Mouse (Mus musculus) forebrain, postnatal 0 days (tissue): ENCODE measurements at regions not wholly inside any gene's neighbourhood (a gene's known extent, or its start where the extent isn't known, plus 50 kb on each side); places are given as distances from the start of the nearest gene placed in this dataset.

Experiments used
- ATAC-seq: fragments of 200-750 bp; cut with Nextera tagmentation; 2 replicates; pipeline ENCODE4 v1.8.0; 2017; ENCODE audit warnings: mild to moderate bottlenecking, moderate library complexity
- DNase-seq: peaks from one replicate; pipeline ENCODE4 v3.0.0-alpha.2; 2015
- H3K27ac ChIP-seq: fragments of 300-500 bp; sonication (generic); 2 replicates; pipeline ENCODE4 v1.5.1; 2014; ENCODE audit warnings: low read depth, mild to moderate bottlenecking, antibody characterized with exemption, low read length, moderate library complexity, mixed read lengths
- H3K27me3 ChIP-seq: fragments of 300-500 bp; sonication (generic); 2 replicates; pipeline ENCODE4 v1.6.1; 2014; ENCODE audit warnings: mild to moderate bottlenecking, low read length, mixed read lengths; ENCODE audit not compliant: insufficient read depth
- H3K36me3 ChIP-seq: fragments of 300-500 bp; sonication (generic); 2 replicates; pipeline ENCODE4 v1.6.1; 2014; ENCODE audit warnings: mild to moderate bottlenecking, moderate library complexity; ENCODE audit not compliant: insufficient read depth
- H3K4me1 ChIP-seq: fragments of 300-500 bp; sonication (generic); 2 replicates; pipeline ENCODE4 v1.6.1; 2014; ENCODE audit warnings: antibody characterized with exemption; ENCODE audit not compliant: insufficient read depth
- H3K4me2 ChIP-seq: fragments of 300-500 bp; sonication (generic); 2 replicates; pipeline ENCODE4 v1.6.1; 2014; ENCODE audit warnings: low read depth, mild to moderate bottlenecking, moderate library complexity
- H3K4me3 ChIP-seq: fragments of 300-500 bp; sonication (generic); 2 replicates; pipeline ENCODE4 v1.5.1; 2014; ENCODE audit warnings: low read depth, low read length, mixed read lengths
- H3K9ac ChIP-seq: fragments of 300-500 bp; sonication (generic); 2 replicates; pipeline ENCODE4 v1.6.1; 2014; ENCODE audit warnings: mild to moderate bottlenecking
- H3K9me3 ChIP-seq: fragments of 300-500 bp; sonication (generic); 2 replicates; pipeline ENCODE4 v1.6.1; 2016; ENCODE audit warnings: low read length
- CTCF ChIP-seq: sonication (generic); IDR thresholded peaks from 2 replicates; pipeline ENCODE4 v1.5.1; 2016; ENCODE audit warnings: antibody characterized with exemption, control low read depth, low read depth
- WGBS: fragments of 180-500 bp; shearing (Covaris S2); extraction: QIAGEN DNeasy Blood & Tissue Kit; methylation state at CpG from one replicate; pipeline ENCODE4 v1.1.7; 2014; 5-methylcytosine and 5-hydroxymethylcytosine counted together

DNA sequence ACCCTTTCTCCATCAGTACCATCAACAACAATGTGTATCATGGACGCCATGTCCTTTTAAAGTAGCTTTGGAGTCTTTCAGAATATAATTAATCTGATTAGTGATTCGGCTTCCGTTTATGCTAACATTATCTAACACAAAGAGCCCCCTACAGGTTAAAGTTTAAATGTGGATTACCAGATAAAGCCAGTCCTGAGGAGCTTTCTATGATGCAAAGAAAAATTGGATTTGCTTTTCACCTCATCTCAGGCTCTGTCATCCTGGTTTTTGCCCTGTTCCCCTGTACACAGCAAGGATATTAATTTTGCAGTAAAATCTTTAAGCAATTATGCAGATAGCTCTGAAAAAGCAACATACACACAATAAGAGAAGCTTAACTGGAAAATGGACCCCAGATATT is 412.7 kb upstream of the Tbc1d2b start:
- Histone ChIP-seq H3K9me3 (no peaks in the 10 kb centered on the region), H3K4me2 (no peak overlapping the region), H3K27ac (no peak overlapping the region), H3K27me3 (no peaks in the 10 kb centered on the region), H3K36me3 (no peaks in the 10 kb centered on the region), H3K9ac (no peak overlapping the region), H3K4me1 (no peaks in the 10 kb centered on the region), H3K4me3 (no peak overlapping the region)
- DNase-seq: no peak
- 7% methylated on average over 3 of the region's 3 CpGs for WGBS
- ATAC-seq: no peak
- no peak for TF ChIP-seq CTCF

GRCm38 (mm10) chr9:90690066-90690465 is 419.5 kb upstream of the Tbc1d2b start:
- Histone ChIP-seq H3K4me2 (no peak overlapping the region), H3K4me3 (no peak overlapping the region), H3K27ac (no peak overlapping the region), H3K9me3 (no peaks in the 10 kb centered on the region), H3K36me3 (no peaks in the 10 kb centered on the region), H3K9ac (no peak overlapping the region), H3K27me3 (no peaks in the 10 kb centered on the region), H3K4me1 (no peaks in the 10 kb centered on the region)
- WGBS: 82% methylated on average over 12 of the region's 12 CpGs
- ATAC-seq (no peak), DNase-seq (no peak)
- no peak for TF ChIP-seq CTCF

GRCm38 (mm10) chr9:90691137-90691536 is 420.5 kb upstream of the Tbc1d2b start:
- DNase-seq: no peak
- ATAC-seq: no peak
- no peak for TF ChIP-seq CTCF
- Histone ChIP-seq H3K27ac (no peak overlapping the region), H3K4me2 (no peak overlapping the region), H3K9me3 (no peaks in the 10 kb centered on the region), H3K4me1 (no peaks in the 10 kb centered on the region), H3K27me3 (no peaks in the 10 kb centered on the region; the same call in 1 of the 2 replicates), H3K9ac (no peak overlapping the region), H3K4me3 (no peak overlapping the region), H3K36me3 (no peaks in the 10 kb centered on the region)

- Histone ChIP-seq H3K27me3 (no peaks in the 10 kb centered on the region; the same call in 1 of the 2 replicates), H3K27ac (no peak overlapping the region; the same call in 1 of the 2 replicates), H3K9ac (no peak overlapping the region), H3K36me3 (no peaks in the 10 kb centered on the region), H3K9me3 (no peaks in the 10 kb centered on the region), H3K4me2 (no peak overlapping the region), H3K4me1 (no peaks in the 10 kb centered on the region), H3K4me3 (no peak overlapping the region)
- no peak for TF ChIP-seq CTCF
- ATAC-seq (no peak), DNase-seq (peak; percentile 35)
- WGBS: 19% methylated on average over 12 of the region's 12 CpGs
These were observed 421.4 kb upstream of the Tbc1d2b start for GRCm38 (mm10) chr9:90691676-90692661.

- Histone ChIP-seq H3K4me1 (no peaks in the 10 kb centered on the region), H3K27me3 (peaks cover 8% of the 10 kb centered on the region; the same call in 1 of the 2 replicates), H3K36me3 (no peaks in the 10 kb centered on the region), H3K27ac (peak overlapping the region; percentile 40; the same call in 1 of the 2 replicates), H3K9me3 (no peaks in the 10 kb centered on the region), H3K4me3 (no peak overlapping the region), H3K4me2 (no peak overlapping the region), H3K9ac (no peak overlapping the region)
- peak; percentile 76; the same call in 1 of the 2 replicates for ATAC-seq
- TF ChIP-seq CTCF: no peak
- peak; percentile 37 for DNase-seq
- WGBS: 15% methylated on average over 9 of the region's 9 CpGs
These were observed 422.5 kb upstream of the Tbc1d2b start for GRCm38 (mm10) chr9:90693031-90693671.

- no peak overlapping the region for H3K27ac ChIP-seq
- 29% methylated on average over 13 of the region's 13 CpGs for WGBS
- no peaks in the 10 kb centered on the region for H3K36me3 ChIP-seq
- no peak overlapping the region for H3K4me3 ChIP-seq
- no peak overlapping the region for H3K9ac ChIP-seq
- DNase-seq (peak; percentile 36), ATAC-seq (no peak)
- no peaks in the 10 kb centered on the region for H3K9me3 ChIP-seq
- H3K27me3 ChIP-seq: peaks cover 8% of the 10 kb centered on the region; the same call in 1 of the 2 replicates
- H3K4me1 ChIP-seq: no peaks in the 10 kb centered on the region
- H3K4me2 ChIP-seq: peak overlapping the region; percentile 17; the same call in 1 of the 2 replicates
- TF ChIP-seq CTCF: no peak
These were observed 423.5 kb upstream of the Tbc1d2b start for GRCm38 (mm10) chr9:90694051-90694645.
